Mouse (Mus musculus) heart, adult 8-10 months (tissue): ENCODE results near the gene Gprin1. TPM values are rescaled to one million over a fixed set of nuclear protein-coding genes. Genes with fewer than 3 reads are reported as not detected.
"Not testable (repeated sequence)": the region's sequence is repeated elsewhere in the genome, so short reads cannot be mapped to it uniquely, and the experiment has no call there.

Source experiments
- DNase-seq: peaks from one replicate; pipeline ENCODE4 v3.0.0; 2022; ENCODE audit warnings: low spot score
- total RNA-seq, 4 experiments: library from RNA; stranded (reverse); gene quantifications; 2 replicates each; pipeline ENCODE4 v1.2.4; 2022

The Gprin1 gene
- total RNA-seq, result under 1 TPM in 1 of 4 experiments, not detected in 3; 0.16 TPM

DNA sequence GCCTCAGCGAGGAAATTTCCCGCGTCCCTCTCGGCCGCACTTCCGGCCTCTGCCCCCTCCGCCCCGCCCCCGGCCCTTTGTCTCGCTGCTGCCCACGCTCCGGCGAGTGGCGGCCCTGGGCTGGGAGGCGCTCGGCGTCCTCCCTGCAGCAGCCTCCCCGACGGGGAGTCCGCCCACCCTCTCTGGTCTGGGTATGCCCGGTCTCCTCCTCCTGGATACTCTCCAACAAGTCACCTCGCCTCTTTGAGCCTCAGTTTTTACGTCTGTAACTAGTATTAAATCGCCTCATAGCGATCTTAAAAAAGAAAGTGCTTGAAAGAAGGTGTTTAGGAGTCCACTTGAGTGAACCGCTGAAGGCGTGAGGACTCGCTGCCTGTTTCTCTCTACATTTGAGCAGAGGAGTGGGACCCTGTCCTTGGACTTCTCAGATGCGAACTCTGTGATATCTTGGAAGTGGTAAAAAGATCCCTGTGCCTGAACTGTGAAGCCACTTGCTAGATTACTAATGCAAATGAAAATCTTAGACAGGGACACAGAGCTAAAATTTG, at the start of gene Gprin1:
TSS of gene Gprin1 (minus strand) at position 11 of the 548 bp plus-strand sequence.
- no peak for DNase-seq

DNA sequence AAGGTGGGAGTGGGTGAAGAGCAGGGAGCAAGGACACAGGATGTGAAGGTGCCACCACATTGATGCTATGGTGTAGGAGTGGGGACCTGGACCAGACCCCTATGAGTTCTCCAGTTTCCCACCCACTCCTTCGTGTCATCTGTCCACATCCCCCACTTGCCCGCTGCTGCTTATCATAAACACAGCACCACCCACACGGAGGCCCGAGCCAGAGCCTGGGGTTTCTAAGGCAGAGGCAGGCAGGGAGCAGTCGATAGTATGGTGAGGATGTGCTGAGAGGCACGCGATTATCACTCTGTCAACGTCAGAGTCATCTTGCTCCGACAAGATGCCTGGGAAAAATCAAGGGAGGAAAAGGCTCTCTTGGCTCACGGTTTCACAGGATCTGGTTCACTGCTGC, 49.1 kb upstream of the Gprin1 start:
- DNase-seq, result no peak

DNA sequence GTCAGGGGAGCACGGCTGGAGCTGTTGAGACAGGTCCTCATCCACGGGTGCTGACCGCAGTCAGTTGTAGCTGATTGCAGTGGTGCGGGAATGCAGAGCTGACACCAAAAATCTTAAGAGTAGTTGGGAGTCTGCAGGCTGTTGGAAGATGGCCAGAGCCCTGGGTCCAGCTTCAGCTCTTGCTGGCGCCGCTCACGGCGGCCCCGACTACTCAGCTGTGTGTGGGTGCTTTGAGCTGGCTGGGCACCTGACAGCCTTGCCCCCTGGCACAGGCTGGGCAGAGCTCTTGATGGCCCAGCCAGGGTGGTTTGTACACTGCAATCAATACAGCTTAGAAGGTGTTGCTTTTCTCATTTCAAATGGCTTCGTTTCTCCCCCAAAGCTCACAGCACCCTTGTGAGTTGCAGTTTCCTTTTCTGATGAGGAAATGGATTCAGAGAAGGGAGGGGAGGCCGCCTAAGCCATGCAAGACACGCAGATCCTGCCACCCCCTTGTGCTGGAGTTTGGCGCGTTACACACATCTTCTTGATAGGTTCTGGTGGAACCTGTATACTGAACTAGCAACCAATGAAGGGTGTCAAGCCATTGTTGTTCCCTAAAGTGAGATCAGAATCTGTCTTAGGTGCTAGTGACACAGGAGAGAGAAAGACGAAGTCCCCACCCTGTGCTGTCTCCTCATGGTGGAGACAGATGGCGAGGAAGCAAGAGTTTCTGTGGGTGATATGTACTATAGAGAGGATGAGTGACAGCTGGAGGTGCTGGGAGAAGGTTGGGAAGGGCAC, 48.4 kb upstream of the Gprin1 start:
- DNase-seq, result no peak

DNA sequence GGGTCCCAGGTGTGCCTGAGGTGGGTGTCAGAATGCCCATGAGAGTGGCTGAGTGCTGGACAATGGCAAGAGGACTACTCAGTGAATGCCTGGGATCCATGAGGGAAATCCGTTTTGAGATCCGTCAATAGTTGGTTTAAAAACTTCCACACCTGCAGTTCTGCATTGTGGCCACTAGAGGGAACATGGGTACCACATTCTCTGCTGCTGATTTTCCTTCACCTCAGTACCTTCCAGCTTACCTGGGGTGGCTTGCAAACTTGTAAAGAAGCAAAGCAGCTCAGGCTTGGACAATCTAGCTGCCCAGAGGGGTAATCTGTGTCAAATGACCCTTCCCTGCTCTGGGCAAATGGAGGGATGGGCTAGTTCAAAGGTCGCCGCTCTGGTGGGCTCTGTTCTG, 47.7 kb upstream of the Gprin1 start:
- DNase-seq, result peak; percentile 36

DNA sequence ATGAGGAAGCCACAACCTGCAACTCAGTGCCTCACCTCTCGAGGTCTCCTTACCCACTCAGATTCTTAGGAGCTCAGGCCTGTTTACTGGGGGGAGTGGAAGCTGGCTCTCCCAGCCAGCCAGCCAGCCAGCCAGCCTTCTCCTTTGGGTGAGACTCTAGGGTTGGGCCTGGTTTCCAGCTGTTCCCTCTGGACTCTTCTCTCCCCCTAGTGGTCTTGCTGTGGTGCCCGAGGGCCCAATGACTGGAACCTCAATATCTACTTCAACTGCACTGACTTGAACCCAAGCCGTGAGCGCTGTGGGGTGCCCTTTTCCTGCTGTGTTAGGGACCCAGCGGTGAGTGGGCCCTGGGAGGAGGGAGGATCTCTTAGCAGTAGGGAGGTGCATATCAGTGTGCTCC, 45.2 kb upstream of the Gprin1 start:
- DNase-seq, result no peak

DNA sequence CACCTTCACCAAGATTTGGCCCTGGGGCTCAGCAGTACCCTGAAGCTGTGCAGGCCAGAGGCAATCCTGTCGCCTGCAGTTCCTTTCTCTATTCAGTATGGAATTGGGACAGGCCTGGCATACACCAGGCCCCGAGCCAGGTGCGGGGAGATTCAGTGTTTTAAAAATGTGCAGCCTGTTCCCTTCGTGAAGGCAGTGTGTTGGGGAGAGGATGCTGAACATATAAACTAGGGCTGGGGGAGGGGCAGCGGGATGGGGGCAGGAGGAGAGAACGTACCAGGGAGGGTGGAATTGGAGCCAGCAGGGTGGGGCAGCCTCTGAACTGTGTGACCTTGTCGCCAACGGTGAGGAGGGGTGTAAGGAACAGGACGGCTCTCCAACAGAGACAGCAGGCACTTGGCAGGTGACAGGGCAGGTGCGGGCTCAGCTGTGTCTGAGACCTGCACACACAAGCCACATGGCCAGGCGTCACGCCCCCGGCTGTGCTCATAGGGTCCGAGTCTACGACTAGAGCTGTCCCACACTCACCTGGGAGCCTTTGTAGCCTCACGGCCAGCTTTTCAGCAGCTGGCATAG, 44.4 kb upstream of the Gprin1 start:
- DNase-seq, result no peak

DNA sequence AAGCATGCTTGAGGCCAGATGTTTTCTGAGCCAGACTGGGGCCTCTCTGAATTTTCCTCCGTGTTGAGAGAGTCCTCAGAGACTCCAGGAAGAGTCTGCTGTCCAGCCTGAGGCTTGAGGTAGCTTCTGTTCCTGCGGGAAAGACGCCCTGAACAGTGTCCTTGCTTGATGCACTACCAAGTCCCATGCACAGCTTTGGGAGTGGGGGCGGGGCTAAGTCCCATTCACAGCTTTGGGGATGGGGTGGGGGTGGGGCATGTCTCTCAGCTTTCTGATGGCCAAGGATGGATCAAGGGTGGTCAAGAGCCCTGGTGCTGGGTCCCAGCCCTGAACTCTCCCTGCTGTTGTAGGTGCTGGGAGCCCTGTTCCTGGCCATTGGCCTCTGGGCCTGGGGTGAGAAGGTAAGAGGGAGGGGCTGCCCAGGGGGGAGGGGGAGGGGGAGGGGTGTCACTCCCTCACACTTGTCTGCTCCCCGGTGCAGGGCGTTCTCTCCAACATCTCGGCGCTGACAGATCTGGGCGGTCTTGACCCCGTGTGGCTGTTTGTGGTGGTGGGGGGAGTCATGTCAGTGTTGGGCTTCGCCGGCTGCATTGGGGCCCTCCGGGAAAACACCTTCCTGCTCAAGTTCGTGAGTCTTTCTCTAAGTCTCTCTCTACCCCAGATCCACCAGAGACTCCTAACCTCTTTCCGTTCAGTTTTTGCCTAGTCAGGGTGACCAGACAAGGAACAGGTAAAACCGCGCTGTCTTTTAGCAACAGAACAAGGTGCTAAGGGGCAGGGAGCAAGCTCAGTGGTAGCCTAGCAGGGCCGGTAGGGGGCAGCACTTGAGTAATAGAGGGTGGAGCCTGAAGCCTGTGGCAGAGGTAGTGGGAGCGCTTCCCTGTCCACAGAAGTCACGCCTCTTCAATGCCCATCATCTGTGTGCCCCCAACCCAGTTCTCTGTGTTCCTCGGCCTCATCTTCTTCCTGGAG, 42.9 kb upstream of the Gprin1 start:
- DNase-seq, result no peak

DNA sequence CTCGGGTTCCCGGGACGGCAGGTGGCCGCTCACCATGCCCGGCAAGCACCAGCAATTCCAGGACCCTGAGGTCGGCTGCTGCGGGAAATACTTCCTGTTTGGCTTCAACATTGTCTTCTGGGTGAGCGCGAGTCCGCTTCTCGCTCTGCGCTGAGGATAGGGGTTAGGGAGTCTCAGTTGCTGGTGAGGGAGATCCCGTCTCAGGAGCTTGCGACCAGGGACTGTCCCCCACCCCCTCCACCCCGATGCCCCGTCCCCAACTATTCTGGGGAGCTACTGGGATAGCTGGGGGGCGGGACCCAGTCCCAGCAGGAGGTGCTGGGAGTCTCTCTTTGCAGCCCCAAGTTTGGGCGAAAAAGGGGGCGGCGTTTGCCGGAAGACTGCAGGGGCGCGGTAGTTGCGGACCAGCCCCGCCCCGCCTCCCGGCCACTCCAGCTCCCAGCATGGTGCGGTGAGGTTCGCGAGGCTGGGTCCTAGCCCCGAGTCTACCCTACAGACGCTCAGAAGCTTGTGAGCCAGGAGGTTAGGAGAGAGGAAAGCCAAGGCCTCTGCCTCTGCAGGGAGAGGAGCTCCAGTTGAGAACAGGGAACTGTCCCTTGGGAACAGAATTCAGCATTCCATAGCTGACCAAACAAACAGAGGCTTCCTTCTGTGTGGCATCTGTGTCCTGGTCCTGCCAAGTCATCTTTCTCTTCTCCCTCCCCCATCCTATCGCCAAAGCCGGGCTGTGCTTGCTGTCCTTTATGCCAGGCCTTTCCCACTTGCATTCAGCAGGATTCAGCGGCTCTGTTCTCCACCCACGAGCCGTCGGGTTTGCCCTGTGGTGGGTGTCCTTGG, 40.1 kb upstream of the Gprin1 start:
- peak; percentile 31 for DNase-seq

DNA sequence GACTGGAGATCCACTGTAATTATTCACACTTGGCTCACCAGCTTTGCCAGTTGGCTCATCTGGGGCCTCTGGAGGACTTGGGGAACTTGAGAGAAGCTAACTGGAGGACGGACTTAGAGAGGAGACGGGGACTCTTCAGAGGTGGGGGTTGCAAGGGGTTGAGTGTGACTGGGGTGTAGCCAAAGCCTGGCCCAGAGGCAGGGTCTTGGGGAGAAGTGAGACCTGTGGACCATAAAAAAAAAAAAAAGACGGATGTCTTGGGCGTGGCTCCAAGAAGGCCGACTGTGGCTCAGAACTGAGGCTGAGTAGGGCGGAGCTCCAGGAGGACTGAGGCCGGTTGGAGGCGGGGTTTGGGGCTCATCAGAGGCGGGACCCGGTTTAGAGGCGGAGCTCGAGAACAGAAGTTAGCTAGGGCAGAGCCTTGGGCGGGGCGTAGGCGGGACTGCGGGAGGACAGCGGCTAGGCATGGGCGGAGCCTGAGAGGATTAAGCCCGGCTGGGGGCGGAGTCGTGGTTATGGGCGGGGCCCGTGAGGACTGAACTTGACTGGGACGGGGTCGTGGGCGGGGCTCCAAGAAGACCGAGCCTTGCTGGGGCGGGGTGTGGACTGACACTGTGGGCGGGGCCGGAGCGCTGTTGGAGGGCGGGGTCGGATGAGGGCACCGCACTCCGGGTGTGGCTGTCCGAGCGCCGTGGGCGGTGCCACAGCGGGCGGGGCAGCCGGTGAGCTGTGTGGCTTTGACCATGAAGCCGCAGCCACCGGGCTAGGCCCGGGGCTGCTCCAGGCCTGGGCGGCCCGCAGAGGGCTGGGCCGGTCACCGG, 39.3 kb upstream of the Gprin1 start, which contains the start of gene Tspan17:
TSS of gene Tspan17 (plus strand) at position 638 of the 821 bp plus-strand sequence.
- DNase-seq, result peak; percentile 97

DNA sequence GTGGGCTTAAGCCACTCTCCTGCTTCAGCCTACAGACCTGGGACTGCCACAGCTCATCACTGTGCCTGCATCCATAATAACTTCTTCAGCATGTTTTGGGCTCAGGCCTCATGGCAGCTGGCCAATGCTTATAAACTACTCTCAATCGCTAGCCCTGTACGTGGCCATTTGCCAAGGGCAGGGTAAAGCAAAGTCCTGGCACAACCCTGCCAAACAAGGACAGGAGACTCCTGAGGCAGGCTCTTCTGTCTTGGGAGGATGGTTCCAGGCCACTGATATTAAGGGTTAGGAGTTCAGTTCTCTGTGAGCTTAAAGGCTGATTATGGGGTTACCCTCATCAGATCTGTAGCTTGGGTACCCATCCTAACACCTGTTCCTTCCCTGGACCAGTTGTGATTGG, 37.9 kb upstream of the Gprin1 start:
- not testable (repeated sequence) for DNase-seq

DNA sequence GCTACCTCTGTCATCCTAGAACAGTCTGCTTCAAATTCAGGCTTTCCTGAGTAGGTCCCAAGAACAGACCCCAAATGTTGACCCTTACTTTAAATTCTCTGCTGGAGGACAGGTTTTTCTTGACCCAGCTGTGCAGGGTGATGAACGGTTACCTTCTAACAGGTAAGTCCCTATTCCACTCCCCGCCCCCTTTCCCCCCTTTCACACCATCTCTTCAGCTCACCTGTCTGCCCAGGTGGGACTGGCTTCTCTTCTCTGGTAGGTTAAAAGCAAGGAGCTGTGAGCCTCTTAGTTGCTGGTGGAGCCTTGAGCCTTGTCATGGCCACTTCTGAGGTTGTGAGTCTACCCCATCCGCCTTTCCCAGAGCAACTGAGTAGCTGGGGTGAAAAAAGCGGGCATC, 34.0 kb upstream of the Gprin1 start, which contains the start of gene Eif4e1b:
TSS of gene Eif4e1b (plus strand) at position 301 of the 400 bp plus-strand sequence.
- no peak for DNase-seq

DNA sequence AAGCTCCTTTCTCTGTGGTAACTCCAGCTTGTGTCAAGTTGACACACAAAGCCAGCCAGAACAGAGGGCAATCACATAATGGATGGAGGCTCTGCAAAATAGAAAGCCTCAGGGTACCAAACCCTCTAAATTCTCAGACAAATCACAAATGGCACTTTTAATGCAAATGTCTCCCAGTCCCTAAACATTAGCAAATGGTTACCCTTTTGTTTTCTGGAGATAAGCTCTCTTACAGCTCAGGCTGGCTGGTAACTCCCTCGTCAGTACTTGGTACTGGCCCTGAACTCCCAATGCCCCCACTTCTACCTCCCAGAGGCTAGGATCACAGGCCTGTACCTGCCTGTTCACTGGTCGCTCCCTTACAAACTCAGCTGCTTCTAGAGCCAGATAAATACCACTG, 33.6 kb upstream of the Gprin1 start:
- DNase-seq, result no peak

DNA sequence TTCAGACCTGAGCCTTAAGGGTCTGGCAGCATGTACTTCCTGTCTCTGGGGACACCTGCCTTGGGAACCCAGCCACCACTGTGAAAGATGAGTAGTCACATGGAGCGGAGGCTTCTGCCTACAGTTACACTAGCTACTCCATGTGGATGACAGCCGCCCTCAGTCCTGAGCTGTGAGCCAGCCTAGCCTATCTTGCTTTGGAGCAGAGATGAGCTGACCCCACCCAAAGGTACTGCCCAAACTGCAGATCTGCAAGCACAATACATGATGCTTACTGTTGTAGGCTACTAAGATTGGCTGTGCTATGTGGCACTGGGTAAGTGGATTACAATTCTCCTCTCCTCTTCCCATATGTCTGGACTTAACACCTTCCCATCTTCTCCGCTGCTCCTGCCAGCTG, 31.4 kb upstream of the Gprin1 start:
- no peak for DNase-seq

DNA sequence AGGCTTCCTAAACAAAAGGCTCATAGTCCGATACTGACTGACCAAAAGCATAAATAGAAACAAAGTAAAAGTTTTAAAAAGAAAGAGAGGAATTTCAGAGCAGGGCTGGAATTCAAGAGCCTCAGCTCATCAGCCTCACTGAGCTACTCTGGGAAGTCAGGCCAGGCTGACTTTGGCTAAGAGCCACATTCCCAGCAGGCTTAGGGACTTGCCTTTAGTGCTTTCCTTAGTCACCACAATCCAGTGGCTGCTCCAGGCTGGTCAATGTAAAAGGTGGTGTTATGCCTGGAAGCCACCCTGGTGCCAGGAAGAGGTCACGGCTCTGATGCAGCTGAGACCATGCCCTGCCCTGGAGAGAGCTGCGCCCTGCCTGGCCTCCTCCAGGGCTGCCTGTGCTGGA, 30.9 kb upstream of the Gprin1 start:
- peak; percentile 32 for DNase-seq

DNA sequence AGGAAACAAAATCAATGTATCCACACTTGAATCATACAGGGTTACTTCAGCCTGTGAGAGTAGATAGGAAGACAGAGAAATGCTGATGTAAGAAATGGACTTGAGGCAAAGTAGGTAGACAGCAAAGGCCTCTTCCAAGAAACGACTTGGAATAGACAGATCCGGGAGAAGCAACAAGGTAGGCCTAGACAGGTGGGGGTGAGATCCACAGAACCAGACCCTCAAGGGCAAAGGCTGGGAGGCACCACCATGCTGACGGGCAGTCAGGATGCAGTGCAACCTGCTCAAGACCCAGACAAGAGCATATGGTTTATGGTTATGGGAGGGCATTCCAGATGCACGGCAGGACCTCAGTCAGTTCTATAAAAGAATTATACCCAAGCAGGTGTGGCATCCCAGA, 17.3 kb upstream of the Gprin1 start:
- DNase-seq, result no peak

DNA sequence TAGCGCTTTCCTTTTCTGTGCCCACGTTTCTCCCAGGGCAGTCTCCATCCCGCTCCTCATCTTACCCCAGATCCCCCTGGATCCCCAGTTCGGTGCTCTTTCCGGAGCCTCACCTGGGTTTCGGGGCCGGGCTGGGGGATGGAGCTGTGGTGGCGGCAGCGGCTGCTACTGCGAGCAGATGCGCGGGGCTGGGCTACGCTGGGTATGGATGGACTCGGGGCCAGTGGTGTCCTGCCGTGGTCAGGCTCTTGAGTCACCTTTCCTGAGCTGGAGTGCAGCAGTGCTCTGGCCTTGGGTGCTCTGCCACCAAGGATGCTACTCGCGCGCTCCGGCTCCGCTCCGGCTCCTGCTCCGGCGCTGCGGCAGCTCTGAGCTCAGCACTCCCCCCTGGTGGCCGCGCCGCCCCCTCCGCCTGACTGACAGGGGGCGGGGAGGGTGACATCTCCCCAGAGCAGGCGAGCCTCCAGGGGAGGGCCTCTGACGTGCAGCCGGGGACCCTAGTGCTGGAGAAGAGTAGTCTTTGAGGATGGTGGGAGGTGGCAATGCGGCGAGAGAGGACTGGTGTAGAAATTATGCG, 16.6 kb upstream of the Gprin1 start, which contains the start of gene Sncb:
TSS of gene Sncb (minus strand) at position 404 of the 577 bp plus-strand sequence.
- DNase-seq, result no peak

DNA sequence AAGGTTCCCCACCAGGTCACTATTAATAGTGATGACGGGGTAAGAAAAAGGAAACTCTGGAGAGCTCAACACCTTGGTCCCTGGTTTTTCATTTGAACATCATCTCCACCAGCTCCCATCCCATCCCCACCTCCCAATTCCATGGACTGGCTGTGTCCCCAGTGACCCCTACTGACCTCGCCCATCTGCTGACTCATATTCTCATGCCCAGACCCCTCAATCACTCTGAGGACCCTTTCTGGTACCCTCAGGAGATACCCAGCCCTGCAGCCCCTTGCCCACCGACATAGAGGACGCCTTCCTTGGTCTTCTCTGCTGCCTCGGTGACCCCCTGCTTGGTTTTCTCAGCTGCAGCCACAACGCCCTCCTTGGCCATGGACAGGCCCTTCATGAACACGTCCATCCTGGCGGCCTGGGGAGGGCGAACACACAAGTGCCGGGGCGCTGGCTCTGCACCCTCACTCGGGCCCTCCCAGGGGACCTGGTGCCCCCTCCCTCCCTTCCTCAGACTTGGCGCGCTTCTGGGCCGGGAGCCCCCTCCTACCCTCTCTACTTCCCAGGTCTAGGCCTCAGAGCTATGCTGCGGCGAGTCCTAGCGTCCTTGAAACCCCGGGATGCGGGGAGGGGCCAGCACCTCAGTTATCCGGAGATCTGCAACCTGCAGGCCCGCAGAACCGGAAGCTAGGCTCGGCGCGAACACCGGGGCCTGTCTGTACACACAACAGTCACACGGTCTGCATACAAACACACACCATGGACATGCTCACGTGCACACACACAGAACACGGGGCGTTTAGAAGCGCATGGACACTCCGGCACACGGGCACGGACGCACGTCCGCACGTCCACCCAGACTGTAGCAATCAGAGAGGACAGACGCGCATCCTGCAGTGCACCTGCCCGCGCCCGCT, 15.9 kb upstream of the Gprin1 start:
- no peak for DNase-seq

DNA sequence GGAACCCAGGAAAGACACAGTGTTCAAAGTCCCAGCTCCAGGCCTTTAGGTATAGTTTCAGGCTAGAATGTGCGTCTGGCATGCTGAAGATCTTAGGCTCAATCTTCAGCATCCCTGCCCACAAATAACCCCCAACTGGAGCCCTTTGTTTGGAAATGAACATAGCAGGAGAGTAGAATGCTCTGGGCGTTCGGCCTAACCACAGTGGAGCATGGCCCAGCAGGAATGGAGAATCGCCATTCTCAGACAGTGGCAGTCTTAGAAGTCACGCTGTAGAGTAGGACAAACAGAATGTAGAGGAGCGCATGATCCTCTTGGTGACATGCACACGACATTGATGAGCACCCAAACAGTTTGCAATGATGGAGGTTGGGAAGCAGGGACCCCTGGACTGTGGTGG, 11.2 kb upstream of the Gprin1 start:
- DNase-seq, result no peak
